Mouse (Mus musculus) layer of hippocampus, postnatal 36 days (tissue): ENCODE data around the gene Slc34a1. TPM values are rescaled to one million over a fixed set of nuclear protein-coding genes. Genes with fewer than 3 reads are reported as not detected.

Experiments used
- DNase-seq, 2 experiments: peaks; one replicate each; pipeline ENCODE4 v3.0.0; 2022
- total RNA-seq, 2 experiments: library from RNA; stranded (reverse); gene quantifications; 2 replicates each; pipeline ENCODE4 v1.2.3; 2021

The Slc34a1 gene
- total RNA-seq = not detected

DNA sequence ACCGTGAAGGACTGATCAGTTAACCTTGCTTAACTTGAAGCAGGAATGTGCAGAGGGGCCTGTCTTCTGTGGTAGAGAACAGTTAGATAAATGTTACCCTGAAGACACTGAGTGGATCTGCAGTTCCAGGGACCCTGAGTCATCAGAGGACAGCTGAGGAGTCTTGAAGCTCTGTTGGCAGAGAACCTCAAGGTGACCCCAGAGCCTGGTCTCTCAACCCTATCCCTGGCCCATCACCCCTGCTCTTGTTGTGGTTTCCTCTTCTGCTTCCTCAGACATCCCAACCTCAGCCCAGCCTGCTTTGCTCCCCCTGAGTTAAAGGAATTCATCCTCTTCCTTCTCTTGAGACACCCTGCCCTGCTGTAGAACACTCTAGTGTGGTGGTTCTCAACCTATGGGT, at the start of gene Slc34a1:
Gene Slc34a1, plus strand, starts transcription at position 100 of the 400 bp plus-strand sequence.
- DNase-seq = no peak

DNA sequence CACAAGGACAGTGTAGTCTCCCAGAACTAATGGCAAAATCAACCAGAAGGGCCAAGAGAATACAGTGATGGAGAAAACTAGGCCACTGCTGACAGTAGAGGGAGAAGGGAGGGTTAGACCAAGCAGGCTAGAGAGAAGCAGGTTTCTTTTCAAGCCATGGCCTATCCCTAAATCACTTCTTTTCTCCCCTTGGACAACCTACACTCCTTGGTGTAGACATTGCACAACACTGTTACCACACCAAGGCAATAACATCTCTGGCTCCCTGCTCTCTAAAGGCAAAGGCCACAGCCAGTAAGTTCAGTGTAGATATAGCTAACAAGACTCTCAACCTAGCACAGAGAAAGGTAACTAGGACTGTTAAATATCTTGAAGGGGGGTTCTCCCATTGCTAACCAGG, 36.8 kb upstream of the Slc34a1 start:
- no peak for DNase-seq

DNA sequence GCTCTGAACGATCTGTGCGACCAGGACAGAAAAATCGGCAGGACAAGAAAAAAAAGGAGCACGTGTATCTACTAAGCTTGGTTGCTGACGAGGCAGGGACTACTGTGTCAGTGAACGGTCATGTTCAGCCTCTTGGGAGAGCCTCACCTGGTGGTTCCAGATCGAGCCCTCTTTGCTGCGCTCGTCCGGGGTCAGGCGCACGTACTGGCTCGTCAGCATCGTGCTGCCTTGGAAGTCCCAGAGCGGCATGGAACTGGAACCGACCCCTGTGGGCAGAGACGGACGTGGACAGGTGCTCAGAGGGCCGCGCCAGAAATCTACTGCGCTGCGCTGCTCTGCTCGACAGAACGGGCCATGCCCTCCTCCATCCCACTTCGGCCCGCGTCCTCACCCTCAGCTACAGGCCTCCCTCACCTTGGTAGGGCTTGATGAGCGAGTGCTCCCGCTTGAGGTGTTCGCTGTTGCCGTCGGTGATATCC, 36.0 kb upstream of the Slc34a1 start:
- DNase-seq = peak in 1 of 2 experiments; percentile 36

DNA sequence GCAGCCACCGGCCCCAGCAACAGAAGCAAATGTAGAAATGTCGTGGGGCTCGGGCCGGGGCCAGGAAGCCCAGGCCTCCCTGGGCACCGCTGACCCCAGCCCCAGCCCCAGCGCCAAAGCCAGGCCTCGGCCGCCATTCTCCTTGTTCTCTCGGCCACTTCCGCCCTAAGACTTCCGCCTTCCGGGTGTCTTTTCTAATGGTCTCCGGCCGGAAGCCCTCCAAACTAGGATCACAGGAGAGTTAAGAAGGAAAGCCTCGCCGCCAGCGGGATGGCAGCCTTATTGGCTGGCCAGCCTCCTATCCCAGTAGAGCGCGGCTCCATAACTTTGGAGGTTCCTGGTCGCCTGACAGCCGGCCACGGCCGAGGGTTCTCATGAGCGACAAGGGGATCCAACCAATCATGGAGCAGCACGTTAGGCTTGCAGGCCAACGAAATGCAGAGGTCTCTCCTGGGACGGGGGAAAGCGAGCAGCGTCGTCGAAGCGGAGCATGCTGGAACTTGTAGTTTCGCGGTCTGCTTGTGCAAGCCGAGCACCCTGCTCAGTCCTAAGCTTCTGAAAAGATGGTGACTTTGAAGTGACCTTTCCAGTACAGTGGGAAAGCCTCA, 35.4 kb upstream of the Slc34a1 start, which contains the start of gene Lman2:
Gene Lman2, minus strand, starts transcription at position 331 of the 608 bp plus-strand sequence.
- peak; percentile 97 to 98 for DNase-seq

DNA sequence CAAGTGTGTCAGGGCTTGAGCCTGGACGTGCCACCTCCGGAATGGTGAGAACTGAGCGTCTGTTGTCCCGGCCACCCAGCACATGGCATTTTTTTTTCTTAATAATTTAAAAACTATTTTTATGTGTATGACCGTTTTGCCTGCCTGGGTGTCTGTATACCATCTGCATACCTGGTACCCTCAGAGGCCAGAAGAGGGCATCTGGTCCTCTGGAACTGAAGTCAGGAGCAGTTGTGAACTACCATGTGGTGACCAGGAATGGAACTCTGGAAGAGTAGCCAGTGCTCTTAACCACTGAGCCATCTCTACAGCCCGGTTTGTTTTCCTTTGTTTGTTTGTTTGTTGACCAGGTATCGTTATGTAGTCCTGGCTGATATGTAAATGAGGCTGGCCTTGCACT, 29.6 kb upstream of the Slc34a1 start:
- no peak for DNase-seq

DNA sequence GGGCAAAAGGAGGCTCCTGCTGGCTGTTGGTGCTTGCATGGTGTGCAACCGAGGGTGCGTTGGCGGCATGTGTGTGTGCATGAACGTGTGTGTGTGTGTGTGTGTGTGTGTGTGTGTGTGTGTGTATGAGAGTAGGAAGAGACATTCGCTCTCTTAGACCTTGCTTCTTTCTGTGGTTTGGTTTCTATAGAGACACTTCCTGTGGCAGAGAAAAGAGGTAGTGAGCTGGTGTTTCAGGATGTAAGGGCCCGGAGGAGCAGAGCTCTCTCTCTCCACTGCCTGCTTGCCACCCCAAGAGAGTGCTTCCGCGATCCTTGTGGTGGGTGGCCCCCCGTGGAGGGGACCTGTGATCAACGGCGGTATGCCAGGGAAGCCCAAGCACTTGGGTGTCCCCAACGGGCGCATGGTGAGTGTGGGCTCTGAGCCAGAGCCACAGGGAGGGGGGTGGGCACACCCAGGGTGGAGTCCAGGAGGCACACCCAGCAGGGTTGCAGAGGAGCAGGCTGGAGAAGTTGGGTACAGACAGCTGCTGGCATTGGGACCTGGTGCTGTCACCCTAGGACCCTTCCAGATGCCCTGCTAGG, 28.4 kb upstream of the Slc34a1 start, which contains the start of gene Rgs14:
Gene Rgs14, plus strand, starts transcription at position 202 of the 584 bp plus-strand sequence.
- DNase-seq = peak in 1 of 2 experiments; percentile 37

DNA sequence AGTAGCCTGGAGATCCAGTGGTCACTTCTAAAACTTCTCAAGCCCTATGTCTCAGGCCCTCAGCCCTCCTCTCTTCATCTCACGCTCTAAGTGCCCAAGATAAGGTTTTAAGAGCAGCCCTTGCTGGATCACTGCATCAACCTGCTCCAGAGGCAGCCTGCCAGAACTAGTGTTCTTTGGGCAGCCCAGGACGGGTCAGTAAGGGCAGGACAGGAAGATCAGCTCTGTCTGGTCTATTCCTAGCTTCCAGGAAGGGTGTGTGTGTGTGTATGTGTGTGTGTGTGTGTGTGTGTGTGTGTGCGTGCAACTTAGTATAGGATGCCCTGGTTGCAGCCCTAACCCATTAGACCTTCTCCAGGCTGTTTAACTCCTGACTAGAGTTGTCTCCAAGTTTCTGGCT, 27.8 kb upstream of the Slc34a1 start:
- DNase-seq = no peak

DNA sequence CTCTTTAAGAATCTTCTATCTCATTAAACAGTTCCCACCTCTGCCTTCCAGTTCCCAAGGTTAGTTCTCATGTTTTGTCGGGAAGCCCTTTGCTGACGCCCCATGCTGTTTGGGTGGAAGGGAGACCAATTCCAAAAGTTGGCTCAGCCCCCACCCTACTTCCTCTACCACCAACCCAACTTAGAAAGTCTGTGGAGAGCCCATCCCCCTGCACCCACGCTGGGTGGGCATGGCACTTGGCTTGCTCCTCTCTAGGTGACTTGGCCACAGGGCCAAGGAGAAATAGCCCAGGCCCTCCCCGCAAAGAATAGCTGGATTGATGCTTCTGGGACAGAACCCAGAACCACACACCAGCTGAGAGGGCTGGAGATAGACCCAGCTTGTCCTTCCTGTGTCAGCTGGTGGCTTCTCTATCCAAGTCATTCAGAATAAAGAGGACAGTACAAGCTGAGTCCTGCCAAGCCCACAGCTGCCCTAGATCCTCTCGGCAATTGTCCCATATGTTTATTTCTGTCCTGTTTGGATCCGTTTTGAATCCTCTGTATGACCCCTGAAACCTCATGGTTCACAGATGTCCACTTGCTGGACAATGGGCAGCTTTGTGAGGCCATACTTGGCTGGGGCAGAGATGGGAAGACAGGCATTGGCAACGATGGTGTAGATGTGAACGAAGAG, 26.8 kb upstream of the Slc34a1 start:
- peak in 1 of 2 experiments; percentile 39 for DNase-seq

DNA sequence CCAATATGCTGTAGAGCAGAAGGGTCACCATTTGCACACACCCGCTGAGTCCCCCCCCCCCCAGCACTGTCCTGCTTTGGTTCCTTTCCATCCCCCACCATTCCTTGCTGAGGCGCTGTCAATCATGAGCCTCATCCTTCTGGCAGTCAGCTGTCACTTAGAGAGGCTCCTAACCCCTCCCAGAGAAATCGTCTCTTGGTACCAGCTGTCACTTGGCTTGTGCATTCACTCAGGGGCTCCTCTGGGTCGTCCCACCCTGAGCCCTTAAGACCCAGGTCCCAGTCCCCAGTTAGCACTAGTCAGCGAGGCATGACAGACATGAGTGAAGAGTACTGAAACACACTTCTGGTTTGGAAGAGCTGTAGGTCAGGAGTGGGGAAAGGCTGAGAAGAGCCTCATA, 26.2 kb upstream of the Slc34a1 start:
- no peak for DNase-seq

DNA sequence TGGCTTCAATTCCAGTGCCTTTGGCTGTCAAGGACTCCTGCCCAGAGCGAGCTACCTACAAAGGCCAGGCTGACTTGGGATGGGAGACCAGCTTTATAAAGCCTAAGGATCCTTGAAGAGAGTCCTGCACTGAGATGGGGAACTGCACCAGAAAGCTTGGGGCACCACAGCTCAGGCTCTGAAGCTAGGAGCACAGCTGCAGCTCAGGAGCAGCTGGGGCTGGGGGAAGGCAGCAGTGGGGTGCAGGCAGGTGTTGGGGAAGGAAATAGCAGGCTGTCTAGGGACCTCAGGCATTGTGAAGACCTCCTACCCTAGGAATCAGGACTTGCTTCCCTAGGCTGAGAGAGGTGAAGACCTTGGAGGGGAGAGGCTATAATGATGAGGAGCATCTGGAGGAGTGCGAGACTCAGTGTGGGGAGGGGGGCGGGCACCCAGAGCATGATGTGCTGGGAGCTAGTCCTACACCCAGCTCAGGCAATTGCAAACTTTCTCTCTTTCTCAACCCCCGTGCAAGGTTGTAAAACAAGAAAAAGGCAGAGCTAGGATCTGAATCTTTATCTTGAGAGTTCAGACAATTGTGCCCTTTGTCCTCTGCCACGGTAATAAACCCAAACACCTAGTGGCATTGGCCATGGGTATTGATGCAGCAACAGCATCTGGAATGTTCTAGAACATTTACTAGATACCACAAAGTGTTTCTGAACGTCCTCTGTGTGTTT, 23.6 kb upstream of the Slc34a1 start:
- no peak for DNase-seq

DNA sequence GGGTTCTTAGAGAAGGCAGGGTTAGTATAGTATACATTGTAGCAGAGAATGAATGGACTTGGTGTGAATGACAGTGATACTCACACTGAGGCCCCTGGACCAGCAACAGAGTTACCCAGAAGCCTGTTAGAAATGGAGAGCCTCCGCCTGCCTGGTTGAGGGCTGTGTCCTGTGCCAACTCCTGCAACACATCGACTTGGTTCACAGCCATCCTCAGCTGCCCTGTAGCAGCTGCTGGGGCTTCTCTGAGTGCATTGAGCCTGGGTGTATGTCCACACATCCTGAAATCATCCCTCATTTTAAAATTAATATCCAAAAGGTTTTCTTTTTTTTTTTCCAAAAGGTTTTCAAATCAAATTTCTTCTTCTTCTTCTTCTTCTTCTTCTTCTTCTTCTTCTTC, 22.1 kb upstream of the Slc34a1 start:
- no peak for DNase-seq

DNA sequence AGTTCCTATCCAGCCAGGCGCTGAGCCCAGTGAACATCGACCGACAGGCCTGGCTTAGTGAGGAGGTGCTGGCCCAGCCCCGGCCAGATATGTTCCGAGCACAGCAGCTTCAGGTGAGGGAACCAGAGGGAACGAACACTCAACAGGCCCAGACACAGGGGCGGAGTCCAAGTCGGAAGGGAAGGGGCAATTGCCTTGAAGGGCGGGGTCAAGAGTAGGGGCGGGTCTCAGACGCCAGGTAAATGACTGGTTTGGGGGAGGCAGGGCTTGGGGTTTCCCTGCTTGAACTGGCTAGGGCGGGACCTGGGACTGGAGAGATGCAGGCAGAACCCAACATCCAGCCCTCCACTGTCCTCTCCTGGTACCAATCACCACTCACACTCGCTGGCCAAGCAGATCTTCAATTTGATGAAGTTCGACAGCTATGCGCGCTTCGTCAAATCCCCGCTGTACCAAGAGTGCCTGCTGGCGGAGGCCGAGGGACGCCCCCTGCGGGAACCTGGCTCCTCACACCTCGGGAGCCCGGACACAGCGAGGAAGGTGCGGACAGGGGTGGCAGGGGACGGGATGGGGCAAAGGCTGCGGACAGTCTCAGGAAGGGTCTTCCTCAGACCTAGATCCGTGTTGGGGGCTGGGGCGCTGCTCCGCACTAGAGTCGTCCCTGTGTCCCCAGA, 18.9 kb upstream of the Slc34a1 start:
- DNase-seq = no peak

DNA sequence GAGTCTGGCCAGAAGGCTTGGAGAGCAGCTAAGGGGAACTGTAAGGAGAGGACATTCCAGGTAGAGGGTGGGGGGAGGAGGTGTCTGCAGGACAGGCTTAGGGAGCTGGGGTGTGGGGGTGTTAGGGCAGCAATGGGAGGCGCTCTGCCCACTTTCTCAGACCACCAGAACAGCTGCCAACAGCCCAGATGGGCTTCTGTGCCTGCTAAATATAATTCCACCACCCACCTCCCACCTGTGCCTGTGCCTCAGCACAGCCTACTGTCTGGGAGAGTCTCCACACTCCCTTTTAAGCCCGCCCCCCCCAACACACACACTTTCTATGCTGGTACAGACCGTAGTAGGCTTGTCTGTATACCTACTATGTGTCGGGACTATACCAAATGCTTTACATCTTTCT, 16.2 kb upstream of the Slc34a1 start:
- peak; percentile 55 to 69 for DNase-seq

DNA sequence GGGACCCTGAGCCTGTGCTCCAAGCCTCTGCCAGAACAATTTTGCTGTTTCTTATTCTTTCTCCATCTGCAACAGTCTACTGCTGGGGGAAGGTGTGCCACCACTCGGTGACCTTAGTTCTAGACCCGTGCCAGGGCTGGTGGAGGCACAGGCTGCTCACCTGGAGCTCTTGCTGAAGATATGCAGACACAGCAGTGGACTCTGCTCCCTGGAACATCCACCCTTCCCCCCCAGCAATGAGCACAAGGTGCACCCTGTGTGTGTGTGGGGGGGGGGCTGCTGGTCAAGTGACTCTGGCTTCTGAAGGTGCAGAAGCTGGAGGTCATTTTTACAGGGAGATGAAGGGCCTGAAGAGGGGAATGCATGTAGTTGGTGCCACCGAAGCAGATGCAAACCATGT, 7.3 kb upstream of the Slc34a1 start:
- DNase-seq = no peak

DNA sequence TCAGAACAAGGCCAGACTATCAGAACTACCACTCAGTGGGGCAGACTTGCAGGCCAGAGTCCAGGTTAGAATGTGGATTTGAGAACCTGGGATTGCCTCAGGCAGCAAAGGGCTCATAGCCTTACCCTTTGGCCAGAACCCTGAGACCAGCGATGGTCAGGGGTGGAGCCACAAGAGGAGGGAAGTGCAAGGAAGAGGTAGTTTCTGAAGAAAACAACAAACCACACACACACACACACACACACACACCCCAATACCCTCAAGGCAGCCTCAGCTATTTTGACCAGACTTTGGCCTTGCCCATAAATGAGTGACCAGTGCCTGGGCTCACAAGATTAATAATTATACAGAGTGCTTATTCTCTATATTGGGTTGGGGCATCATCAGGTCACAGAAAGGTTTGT, 6.4 kb upstream of the Slc34a1 start:
- DNase-seq = no peak

DNA sequence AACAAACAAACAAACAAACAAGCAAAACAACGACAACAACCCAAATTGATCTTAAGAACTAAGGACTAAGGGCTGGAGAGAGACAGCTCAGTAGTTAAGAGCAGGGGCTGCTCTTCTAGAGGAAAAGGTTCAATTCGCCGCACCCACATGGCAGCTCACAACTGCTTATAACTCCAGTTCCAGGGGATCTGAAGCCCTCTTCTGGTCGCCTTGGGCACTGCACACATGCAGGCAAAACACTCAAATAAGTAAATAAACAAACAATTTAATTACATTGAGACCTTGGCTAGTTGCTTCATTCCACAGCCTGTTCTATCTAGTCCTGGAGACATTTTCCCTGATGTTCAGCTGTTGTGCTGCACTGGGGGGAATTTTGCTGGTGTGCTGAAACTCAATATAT, 5.1 kb upstream of the Slc34a1 start:
- no peak for DNase-seq

DNA sequence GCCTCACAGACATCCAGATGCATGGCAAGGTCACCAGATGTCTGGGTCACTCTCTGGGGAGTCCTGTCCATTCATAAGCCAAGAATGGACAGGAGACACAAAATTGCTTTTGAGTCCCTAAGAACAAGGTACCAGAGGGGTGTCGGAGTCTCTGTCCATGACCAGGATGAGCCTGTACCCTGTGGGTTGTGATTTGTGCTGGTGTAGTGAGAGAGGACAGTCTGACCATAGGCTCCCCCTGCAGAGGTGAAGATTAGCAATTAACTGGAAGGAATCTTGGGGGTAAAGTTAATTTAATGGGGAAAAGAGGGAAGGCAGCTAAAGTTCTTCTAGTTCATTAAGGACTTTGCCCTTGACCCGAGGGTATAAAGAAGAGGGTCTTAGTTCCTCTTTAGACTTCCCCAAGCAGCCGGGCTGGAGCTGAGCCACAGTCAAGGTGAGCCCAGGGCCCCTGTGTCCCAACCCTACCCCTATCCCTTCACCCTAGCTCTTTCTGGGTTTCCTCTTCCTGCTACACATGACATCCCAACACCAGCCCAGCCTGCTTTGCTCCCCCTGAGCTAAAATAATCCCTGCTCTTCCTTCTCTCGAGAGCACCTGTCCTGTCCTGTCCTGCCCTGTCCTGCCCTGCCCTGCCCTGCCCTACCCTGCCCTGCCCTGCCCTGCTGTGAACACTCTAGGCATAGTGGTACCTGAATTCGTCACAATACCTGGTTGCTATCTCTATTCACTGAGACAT, 1.5 kb downstream of the Slc34a1 start:
- no peak for DNase-seq

DNA sequence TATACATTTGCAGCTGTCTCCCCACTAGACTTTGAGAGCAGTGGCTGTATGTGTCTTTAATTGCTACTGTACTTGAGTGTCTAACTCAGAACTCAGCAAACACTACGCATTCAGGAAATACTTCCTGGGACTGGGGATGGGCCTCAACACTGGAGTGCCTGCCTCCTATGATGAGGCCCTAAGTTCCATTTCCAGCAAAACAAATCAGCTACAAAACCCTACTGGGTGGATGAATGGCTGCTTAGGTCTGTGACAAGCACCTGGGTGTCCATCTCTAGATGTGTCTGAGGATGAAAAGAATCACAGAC, 2.0 kb downstream of the Slc34a1 start:
- DNase-seq = no peak

DNA sequence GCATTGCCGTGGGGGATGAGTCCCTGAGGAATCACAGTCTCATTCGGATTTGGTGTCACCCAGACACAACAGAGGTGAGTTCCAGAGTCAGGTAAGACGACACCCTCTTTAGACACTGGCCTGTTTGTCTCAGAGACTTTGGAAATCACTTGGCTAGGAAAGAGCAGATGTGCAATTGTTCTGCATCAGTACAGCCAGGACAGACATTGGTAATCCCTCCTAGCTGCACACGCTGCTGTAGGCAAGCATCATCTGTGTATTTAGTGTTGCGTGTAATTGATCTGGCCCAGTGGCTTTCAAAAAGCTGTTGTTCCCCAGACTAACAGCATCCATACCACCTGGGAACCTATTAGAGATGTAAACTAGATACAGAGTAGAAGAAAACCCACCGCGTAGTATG, 5.3 kb downstream of the Slc34a1 start:
- no peak for DNase-seq

DNA sequence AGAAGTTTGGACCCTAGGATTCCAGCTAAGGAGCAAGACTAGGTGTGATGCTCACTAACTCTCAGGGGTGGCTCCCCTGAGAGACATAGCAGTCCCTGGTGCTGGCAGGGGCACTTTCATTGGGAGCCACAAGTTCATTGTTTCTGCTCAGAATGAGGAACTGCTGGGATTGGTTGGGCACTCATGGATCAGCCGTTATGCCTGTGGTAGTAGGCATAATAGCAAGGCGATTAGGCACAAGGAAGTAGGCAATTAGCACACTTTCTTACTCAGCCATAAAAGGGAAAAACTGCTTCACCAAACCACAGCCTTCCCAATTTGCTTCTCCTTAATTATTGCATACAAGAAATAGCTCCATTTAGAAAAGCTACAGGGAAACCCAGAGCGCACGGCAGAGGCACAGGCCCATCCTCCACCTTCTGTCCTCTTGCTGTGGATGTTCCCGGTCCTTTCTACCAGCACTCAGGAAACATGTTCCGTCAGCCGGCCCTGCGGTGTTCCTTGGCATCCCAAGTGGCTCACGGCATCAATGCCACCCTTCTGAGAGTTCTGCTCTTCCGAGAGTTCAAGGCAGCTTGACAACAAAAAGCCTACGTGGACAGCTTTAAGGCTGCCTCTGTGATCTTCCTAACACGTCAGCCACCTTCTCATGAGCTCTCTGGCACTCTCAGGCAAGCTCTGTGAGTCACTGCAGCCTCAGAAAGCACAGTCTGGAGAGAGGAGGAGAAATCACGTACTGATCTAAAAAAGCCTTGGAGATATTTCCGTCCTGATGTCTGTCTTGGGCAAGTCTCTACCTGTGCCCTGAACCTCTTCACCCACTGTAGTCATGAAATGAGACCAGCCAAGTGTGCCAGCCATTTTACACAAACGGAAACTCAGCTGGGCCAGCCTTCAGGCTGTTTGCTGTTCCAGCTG, 6.2 kb downstream of the Slc34a1 start:
- peak in 1 of 2 experiments; percentile 36 for DNase-seq
